Mouse (Mus musculus) G1E (cell line): ENCODE measurements around the gene F9. TPM values are rescaled to one million over a fixed set of nuclear protein-coding genes. Genes with fewer than 3 reads are reported as not detected.

Experiments used
- ATAC-seq: 2 replicates; pipeline ENCODE4 v1.8.0; 2016; ENCODE audit warnings: mild to moderate bottlenecking; ENCODE audit not compliant: insufficient number of reproducible peaks, poor library complexity, low FRiP score, severe bottlenecking; ENCODE audit errors: extremely low read depth
- DNase-seq: peaks from one replicate; pipeline ENCODE4 v3.0.0; 2012; ENCODE audit warnings: low spot score
- H3K27me3 ChIP-seq: 2 replicates; pipeline ENCODE4 v1.6.1; 2012; ENCODE audit warnings: mild to moderate bottlenecking, low read length, inconsistent platforms; ENCODE audit not compliant: insufficient read depth
- H3K36me3 ChIP-seq: replicated peaks from 2 replicates; pipeline ENCODE3; 2012; ENCODE audit warnings: mild to moderate bottlenecking, inconsistent platforms
- H3K4me1 ChIP-seq: 2 replicates; pipeline ENCODE4 v1.6.1; 2012; ENCODE audit warnings: low read depth, low read length, inconsistent platforms, mixed read lengths; ENCODE audit not compliant: insufficient read depth
- H3K4me3 ChIP-seq: 2 replicates; pipeline ENCODE4 v1.5.1; 2012; ENCODE audit warnings: low read depth, mild to moderate bottlenecking, inconsistent platforms, low read length, moderate library complexity, mixed read lengths
- H3K9me3 ChIP-seq: replicated peaks from 2 replicates; pipeline ENCODE4 v1.6.1; 2012; ENCODE audit warnings: inconsistent platforms
- CTCF ChIP-seq: IDR thresholded peaks from 2 replicates; pipeline ENCODE4 v1.5.1; 2012; ENCODE audit warnings: low read depth, low read length, inconsistent platforms, mixed read lengths
- GATA1 ChIP-seq: IDR thresholded peaks from 2 replicates; pipeline ENCODE4 v1.6.1; 2012; ENCODE audit warnings: borderline replicate concordance, low read length, inconsistent platforms, mixed read lengths
- GATA2 ChIP-seq: IDR thresholded peaks from 2 replicates; pipeline ENCODE4 v1.6.1; 2012; ENCODE audit warnings: low read depth, low read length, inconsistent platforms, borderline replicate concordance
- POLR2AphosphoS5 ChIP-seq: IDR thresholded peaks from 2 replicates; pipeline ENCODE4 v1.6.1; 2012; ENCODE audit warnings: low read depth, low read length, inconsistent platforms; ENCODE audit not compliant: insufficient replicate concordance
- TAL1 ChIP-seq: conservative IDR thresholded peaks from 2 replicates; pipeline ENCODE4 v1.6.1; 2012; ENCODE audit warnings: low read depth, low read length, inconsistent platforms, mixed read lengths
- polyA plus RNA-seq: library from polyadenylated mRNA; stranded (reverse); fragments of >175 nt; gene quantifications from 2 replicates; pipeline ENCODE4 v1.2.3, GENCODE M21; 2012
- total RNA-seq, 2 experiments: library from RNA; stranded (forward) in 1 of 2; stranded (reverse) in 1 of 2; fragments of 200-1000 nt in 1 of 2; fragments of >200 nt in 1 of 2; fragmentation: Nextera tagmentation in 1 of 2; gene quantifications; 2 replicates each; pipeline ENCODE4 v1.2.3; 2014 to 2017

F9 gene
- total and polyA plus RNA-seq, 3 experiments = not detected

DNA sequence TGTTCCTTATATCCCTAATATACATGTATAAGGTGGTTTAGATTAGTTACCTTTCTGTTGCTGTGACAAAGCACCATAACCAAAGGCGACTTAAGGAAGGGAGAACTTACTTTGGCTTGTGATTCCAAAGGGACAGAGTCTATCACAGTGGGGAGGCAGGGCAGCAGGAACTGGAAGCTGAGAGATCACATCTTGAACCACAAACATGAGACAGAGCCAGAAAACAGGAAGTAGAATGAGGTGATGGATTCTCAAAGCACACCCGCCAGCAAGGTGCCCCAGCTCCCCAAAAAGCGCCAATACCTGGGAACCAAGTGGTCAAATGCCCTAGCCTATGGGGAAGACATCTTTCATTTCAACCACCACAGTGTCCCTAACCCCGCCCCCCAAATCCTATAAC is 21.7 kb downstream of the F9 start:
- no peaks in the 10 kb centered on the region for H3K9me3 ChIP-seq
- H3K4me1 ChIP-seq = no peaks in the 10 kb centered on the region
- TF ChIP-seq POLR2AphosphoS5 (no peak), GATA2 (no peak), GATA1 (no peak), CTCF (no peak), TAL1 (no peak)
- no peak overlapping the region for H3K4me3 ChIP-seq
- H3K27me3 ChIP-seq = no peaks in the 10 kb centered on the region
- ATAC-seq (no peak), DNase-seq (no peak)
- no peaks in the 10 kb centered on the region for H3K36me3 ChIP-seq

DNA sequence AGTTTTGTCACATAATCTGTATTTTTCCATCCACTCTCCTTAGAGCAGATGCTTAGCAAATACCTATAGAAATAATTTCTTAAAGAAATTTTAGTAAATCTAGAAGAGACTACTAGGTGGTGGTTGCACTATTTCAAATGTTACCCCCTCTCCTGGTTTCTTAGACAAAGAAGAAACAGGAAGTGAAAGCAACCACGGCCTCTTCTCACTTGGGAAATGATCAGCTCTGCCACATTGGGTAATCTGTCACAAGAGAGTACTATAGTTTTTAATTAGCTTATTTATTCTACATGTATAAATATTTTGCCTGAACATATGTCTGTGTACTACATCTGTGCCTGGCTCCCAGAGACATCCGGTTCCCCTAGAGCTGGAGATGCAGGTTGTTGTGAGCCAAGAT is 22.3 kb downstream of the F9 start:
- Histone ChIP-seq H3K4me3 (no peak overlapping the region), H3K27me3 (no peaks in the 10 kb centered on the region), H3K9me3 (no peaks in the 10 kb centered on the region), H3K4me1 (no peaks in the 10 kb centered on the region), H3K36me3 (no peaks in the 10 kb centered on the region)
- ATAC-seq = no peak
- no peak for DNase-seq
- TF ChIP-seq GATA1 (no peak), POLR2AphosphoS5 (no peak), CTCF (no peak), TAL1 (no peak), GATA2 (no peak)

DNA sequence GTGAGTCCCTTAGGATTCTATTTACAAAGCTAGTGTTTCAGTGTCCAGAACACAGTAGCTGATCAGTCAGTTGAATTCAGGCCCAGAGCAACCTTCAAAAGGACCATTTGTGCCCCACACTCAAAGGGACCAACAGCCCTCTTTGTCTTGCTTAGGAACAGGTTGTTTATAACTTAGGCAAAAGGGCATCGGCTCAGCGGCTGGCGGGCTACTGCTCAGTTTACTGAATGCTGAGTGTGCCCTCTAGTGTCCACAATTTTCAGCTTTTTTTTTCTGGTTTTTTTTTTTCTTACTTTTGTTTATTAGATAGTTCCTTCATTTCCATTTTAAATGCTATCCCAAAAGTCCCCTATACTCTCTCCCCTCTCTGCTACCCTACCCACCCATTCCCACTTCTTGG is 27.4 kb downstream of the F9 start:
- ATAC-seq (no peak), DNase-seq (no peak)
- no peaks in the 10 kb centered on the region for H3K36me3 ChIP-seq
- H3K4me1 ChIP-seq = no peaks in the 10 kb centered on the region
- TF ChIP-seq GATA2 (no peak), TAL1 (no peak), CTCF (no peak), POLR2AphosphoS5 (no peak), GATA1 (no peak)
- H3K4me3 ChIP-seq = no peak overlapping the region
- no peaks in the 10 kb centered on the region for H3K27me3 ChIP-seq
- H3K9me3 ChIP-seq = no peaks in the 10 kb centered on the region

DNA sequence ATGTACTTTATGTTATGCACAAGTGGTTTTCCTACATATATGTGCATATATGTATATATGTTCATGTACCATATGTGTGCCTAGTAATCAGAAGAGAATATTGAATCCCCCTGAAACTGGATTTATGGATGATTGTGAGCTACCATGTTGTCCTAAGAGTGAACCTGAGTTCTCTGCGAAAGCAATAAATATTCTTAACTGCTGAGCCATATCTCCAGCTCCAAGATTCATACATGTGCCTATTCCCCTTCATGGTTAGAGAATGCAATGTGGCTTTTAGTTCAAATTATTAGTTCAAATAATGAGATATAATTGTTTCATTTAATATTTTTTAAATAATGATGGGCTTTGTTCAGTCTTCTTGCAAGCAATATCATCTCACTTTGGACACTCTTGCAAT is 55.5 kb downstream of the F9 start:
- no peak overlapping the region for H3K4me3 ChIP-seq
- no peaks in the 10 kb centered on the region for H3K27me3 ChIP-seq
- no peak for TF ChIP-seq POLR2AphosphoS5
- TF ChIP-seq TAL1 = no peak
- no peak for TF ChIP-seq GATA1
- no peak for TF ChIP-seq CTCF
- no peak for TF ChIP-seq GATA2
- H3K36me3 ChIP-seq = no peaks in the 10 kb centered on the region
- H3K4me1 ChIP-seq = no peaks in the 10 kb centered on the region
- DNase-seq (no peak), ATAC-seq (no peak)
- no peaks in the 10 kb centered on the region for H3K9me3 ChIP-seq

DNA sequence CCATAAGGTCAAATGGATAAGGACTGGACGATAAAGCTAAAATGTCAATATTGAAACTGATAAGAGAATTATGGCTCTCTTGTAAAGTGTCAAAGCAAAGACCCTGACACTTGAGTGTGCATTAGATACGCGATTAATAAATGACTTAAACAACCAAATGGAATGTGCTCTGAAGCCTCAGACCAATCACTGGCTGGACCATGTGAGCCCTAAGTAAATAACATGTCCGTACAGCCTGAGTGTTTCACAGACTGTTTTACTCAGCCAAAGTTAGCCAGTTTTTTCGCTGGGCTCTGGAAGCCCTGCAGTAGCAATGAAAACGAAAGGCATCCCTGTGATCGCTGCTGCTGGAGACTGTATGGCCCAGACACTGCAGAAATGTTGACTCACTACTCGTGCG is 55.9 kb downstream of the F9 start:
- ATAC-seq = no peak
- TF ChIP-seq CTCF (no peak), GATA1 (no peak), TAL1 (no peak), GATA2 (no peak), POLR2AphosphoS5 (no peak)
- Histone ChIP-seq H3K36me3 (no peaks in the 10 kb centered on the region), H3K27me3 (no peaks in the 10 kb centered on the region), H3K4me1 (no peaks in the 10 kb centered on the region), H3K9me3 (no peaks in the 10 kb centered on the region), H3K4me3 (no peak overlapping the region)
- DNase-seq = no peak

DNA sequence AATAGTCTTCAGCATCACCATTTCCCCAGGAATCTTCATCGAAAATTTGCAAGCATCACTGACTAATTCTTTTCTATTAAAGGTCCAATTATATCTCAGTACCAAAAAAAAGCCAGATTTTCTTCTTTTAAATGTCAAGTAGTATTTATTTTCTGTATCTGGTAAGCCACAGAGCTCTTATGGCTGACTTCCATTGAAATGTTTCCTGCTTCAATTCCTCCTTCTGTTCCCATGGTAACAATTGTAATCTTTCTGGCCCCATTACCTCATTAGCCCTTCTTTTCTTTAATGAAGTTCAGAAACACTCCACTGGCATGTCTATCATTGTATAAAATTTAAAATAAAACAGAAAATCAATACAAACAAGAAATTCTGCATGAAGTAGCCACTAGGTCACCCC is 76.1 kb downstream of the F9 start:
- ATAC-seq = no peak
- Histone ChIP-seq H3K9me3 (no peaks in the 10 kb centered on the region), H3K27me3 (no peaks in the 10 kb centered on the region), H3K4me3 (no peak overlapping the region), H3K36me3 (no peaks in the 10 kb centered on the region), H3K4me1 (no peaks in the 10 kb centered on the region)
- TF ChIP-seq POLR2AphosphoS5 (no peak), GATA1 (no peak), GATA2 (no peak), TAL1 (no peak), CTCF (no peak)
- no peak for DNase-seq

Other genes starting within 250 kb of the F9 start
- not detected in 2 replicates for gene Mcf2, start 179.6 kb downstream of the F9 start, total RNA-seq (2014; fragmentation: Nextera tagmentation)
- gene Mcf2, start 179.6 kb downstream of the F9 start, total RNA-seq (2017) = not detected in 2 replicates
- not detected in 2 replicates for gene Mcf2, start 179.6 kb downstream of the F9 start, polyA plus RNA-seq